Mouse (Mus musculus) ES-E14 (cell line): ENCODE results near the gene 2810004N23Rik.

Source experiments
- CHD2 ChIP-seq: IDR thresholded peaks from 2 replicates; pipeline ENCODE4 v1.6.1; 2014; ENCODE audit warnings: mild to moderate bottlenecking, low read depth, low read length, inconsistent platforms
- HCFC1 ChIP-seq: IDR thresholded peaks from 2 replicates; pipeline ENCODE4 v1.6.1; 2012; ENCODE audit warnings: low read length, inconsistent platforms, borderline replicate concordance; ENCODE audit not compliant: insufficient read depth
- MAFK ChIP-seq: IDR thresholded peaks from 2 replicates; pipeline ENCODE4 v1.6.1; 2014; ENCODE audit warnings: mild to moderate bottlenecking, low read depth, low read length, inconsistent platforms; ENCODE audit not compliant: insufficient read depth
- ZC3H11A ChIP-seq: IDR thresholded peaks from 2 replicates; pipeline ENCODE4 v1.6.1; 2012; ENCODE audit warnings: low read depth, mild to moderate bottlenecking, inconsistent platforms, low read length, borderline replicate concordance
- ZNF384 ChIP-seq: IDR thresholded peaks from 2 replicates; pipeline ENCODE4 v1.6.1; 2012; ENCODE audit warnings: low read depth, low read length, inconsistent platforms

DNA sequence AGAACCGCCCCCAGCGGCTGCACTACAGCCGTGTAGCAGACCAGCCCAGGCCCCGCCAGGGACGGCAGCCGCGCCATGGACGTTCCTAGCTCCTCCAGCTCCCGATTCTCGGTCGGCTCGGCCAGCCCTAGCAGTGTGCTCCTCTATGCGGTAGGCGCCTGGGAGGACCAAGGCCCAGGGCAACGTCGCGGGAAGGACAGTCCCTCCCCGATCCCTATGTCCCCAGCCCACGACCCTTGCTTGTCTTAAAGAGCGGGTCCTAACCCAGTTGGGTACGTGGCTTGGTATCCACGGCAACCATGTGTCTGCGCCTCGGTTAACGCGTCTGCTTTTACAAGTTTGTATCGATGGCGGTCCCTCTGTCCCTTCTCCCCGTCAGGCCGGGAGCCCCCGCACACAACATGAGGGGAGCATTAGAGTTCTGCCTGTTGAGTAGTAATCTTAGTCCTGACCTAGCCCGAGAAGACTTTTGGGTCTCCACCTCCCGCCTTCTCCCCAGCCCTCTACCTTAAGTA lies 300 bp upstream of the 2810004N23Rik start:
- TF ChIP-seq MAFK = no peak
- TF ChIP-seq ZNF384 = no peak
- no peak for TF ChIP-seq CHD2
- no peak for TF ChIP-seq HCFC1
- no peak for TF ChIP-seq ZC3H11A
